Mouse (Mus musculus) testis, adult 2 months (tissue): Measurements from ENCODE around the gene Ip6k2. TPM values are rescaled to one million over a fixed set of nuclear protein-coding genes. Genes with fewer than 3 reads are reported as not detected.

ENCODE experiments used
- H3K27ac ChIP-seq: fragments of 200-500 bp; 2 replicates; pipeline ENCODE4 v1.5.1; 2012; ENCODE audit warnings: low read depth, low read length; ENCODE audit not compliant: control insufficient read depth, insufficient read depth
- H3K27me3 ChIP-seq: fragments of 200-500 bp; 2 replicates; pipeline ENCODE4 v1.6.1; 2012; ENCODE audit warnings: mild to moderate bottlenecking, low read length, moderate library complexity; ENCODE audit not compliant: control insufficient read depth, insufficient read depth
- H3K36me3 ChIP-seq: fragments of 200-500 bp; 2 replicates; pipeline ENCODE4 v1.6.1; 2012; ENCODE audit warnings: mild to moderate bottlenecking, low read length; ENCODE audit not compliant: control insufficient read depth, insufficient read depth
- H3K4me1 ChIP-seq: fragments of 200-500 bp; 2 replicates; pipeline ENCODE4 v1.6.1; 2012; ENCODE audit warnings: low read length; ENCODE audit not compliant: control insufficient read depth, insufficient read depth
- H3K4me3 ChIP-seq: fragments of 200-500 bp; 2 replicates; pipeline ENCODE4 v1.5.1; 2012; ENCODE audit warnings: low read depth, mild to moderate bottlenecking, low read length, moderate library complexity, mixed read lengths; ENCODE audit not compliant: control insufficient read depth
- CTCF ChIP-seq: fragments of 200-500 bp; IDR thresholded peaks from 2 replicates; pipeline ENCODE4 v1.5.1; 2012; ENCODE audit warnings: low read depth, mild to moderate bottlenecking, inconsistent platforms, low read length, moderate library complexity; ENCODE audit not compliant: control insufficient read depth, insufficient read depth, insufficient replicate concordance
- POLR2A ChIP-seq: fragments of 200-500 bp; IDR thresholded peaks from 2 replicates; pipeline ENCODE4 v1.6.1; 2012; ENCODE audit warnings: low read depth, mild to moderate bottlenecking, inconsistent platforms, low read length, moderate library complexity; ENCODE audit not compliant: control insufficient read depth
- polyA plus RNA-seq: library from polyadenylated mRNA; depleted of rRNA; stranded (reverse); fragments of >200 nt; gene quantifications from 2 replicates; pipeline ENCODE4 v1.2.3, GENCODE M21; 2012

Gene Ip6k2
- polyA plus RNA-seq, 1 experiment, result 49.7 TPM

- no peak overlapping the region for H3K4me3 ChIP-seq
- H3K27me3 ChIP-seq, result no peaks in the 10 kb centered on the region
- TF ChIP-seq POLR2A (no peak), CTCF (no peak)
- H3K27ac ChIP-seq, result no peak overlapping the region
- peaks cover 2% of the 10 kb centered on the region; the same call in 1 of the 2 replicates for H3K4me1 ChIP-seq
- no peaks in the 10 kb centered on the region for H3K36me3 ChIP-seq
Observed at GRCm38 (mm10) chr9:108748600-108749183, 34.9 kb upstream of the Ip6k2 start.

- peaks cover 2% of the 10 kb centered on the region for H3K4me1 ChIP-seq
- no peak for TF ChIP-seq POLR2A
- no peak for TF ChIP-seq CTCF
- no peak overlapping the region for H3K4me3 ChIP-seq
- H3K36me3 ChIP-seq, result no peaks in the 10 kb centered on the region
- no peak overlapping the region for H3K27ac ChIP-seq
- H3K27me3 ChIP-seq, result no peaks in the 10 kb centered on the region
Observed at GRCm38 (mm10) chr9:108750616-108751015, 33.0 kb upstream of the Ip6k2 start.

- Histone ChIP-seq H3K27me3 (no peaks in the 10 kb centered on the region), H3K4me1 (peaks cover 2% of the 10 kb centered on the region), H3K36me3 (no peaks in the 10 kb centered on the region), H3K27ac (no peak overlapping the region), H3K4me3 (no peak overlapping the region)
- TF ChIP-seq CTCF, result no peak
- TF ChIP-seq POLR2A, result no peak
Observed at GRCm38 (mm10) chr9:108752142-108752920, 31.3 kb upstream of the Ip6k2 start.

GRCm38 (mm10) chr9:108753326-108753725 lies 30.3 kb upstream of the Ip6k2 start:
- H3K4me3 ChIP-seq, result no peak overlapping the region
- TF ChIP-seq POLR2A (no peak), CTCF (peak; percentile 87)
- H3K27ac ChIP-seq, result no peak overlapping the region
- peaks cover 2% of the 10 kb centered on the region for H3K4me1 ChIP-seq
- H3K27me3 ChIP-seq, result no peaks in the 10 kb centered on the region
- no peaks in the 10 kb centered on the region for H3K36me3 ChIP-seq

GRCm38 (mm10) chr9:108753976-108754375 lies 29.6 kb upstream of the Ip6k2 start:
- TF ChIP-seq POLR2A, result no peak
- TF ChIP-seq CTCF, result no peak
- H3K4me1 ChIP-seq, result peaks cover 2% of the 10 kb centered on the region
- no peak overlapping the region for H3K4me3 ChIP-seq
- no peaks in the 10 kb centered on the region for H3K36me3 ChIP-seq
- H3K27ac ChIP-seq, result no peak overlapping the region
- H3K27me3 ChIP-seq, result no peaks in the 10 kb centered on the region

- Histone ChIP-seq H3K36me3 (no peaks in the 10 kb centered on the region), H3K4me3 (no peak overlapping the region), H3K4me1 (peaks cover 2% of the 10 kb centered on the region), H3K27ac (no peak overlapping the region), H3K27me3 (no peaks in the 10 kb centered on the region)
- TF ChIP-seq CTCF (no peak), POLR2A (no peak)
Observed at GRCm38 (mm10) chr9:108754423-108754822, 29.2 kb upstream of the Ip6k2 start.

- Histone ChIP-seq H3K36me3 (no peaks in the 10 kb centered on the region), H3K4me1 (peaks cover 2% of the 10 kb centered on the region), H3K4me3 (no peak overlapping the region), H3K27ac (no peak overlapping the region), H3K27me3 (no peaks in the 10 kb centered on the region)
- TF ChIP-seq POLR2A (no peak), CTCF (no peak)
Observed at GRCm38 (mm10) chr9:108757406-108757805, 26.2 kb upstream of the Ip6k2 start.

- H3K27me3 ChIP-seq, result no peaks in the 10 kb centered on the region
- no peaks in the 10 kb centered on the region for H3K4me1 ChIP-seq
- TF ChIP-seq POLR2A (no peak), CTCF (no peak)
- H3K36me3 ChIP-seq, result no peaks in the 10 kb centered on the region
- peak overlapping the region; percentile 80 for H3K4me3 ChIP-seq
- H3K27ac ChIP-seq, result peak overlapping the region; percentile 54; the same call in 1 of the 2 replicates
Observed at GRCm38 (mm10) chr9:108759121-108759520, 24.5 kb upstream of the Ip6k2 start.
